Mouse (Mus musculus) midbrain, embryonic 14.5 days (tissue): ENCODE results near the gene Stard3. TPM values are rescaled to one million over a fixed set of nuclear protein-coding genes. Genes with fewer than 3 reads are reported as not detected.

Experiments used
- ATAC-seq: fragments of 200-750 bp; cut with Nextera tagmentation; 2 replicates; pipeline ENCODE4 v1.8.0; 2017; ENCODE audit warnings: moderate number of reproducible peaks, moderate library complexity; ENCODE audit not compliant: low FRiP score, low TSS enrichment
- DNase-seq: peaks from one replicate; pipeline ENCODE4 v3.0.0-alpha.2; 2015
- H3K27ac ChIP-seq: fragments of 300-500 bp; sonication (generic); replicated peaks from 2 replicates; pipeline ENCODE4 v1.5.1; 2014; ENCODE audit warnings: mild to moderate bottlenecking, low read depth, low read length, moderate library complexity
- H3K27me3 ChIP-seq: fragments of 300-500 bp; sonication (generic); 2 replicates; pipeline ENCODE4 v1.6.1; 2014; ENCODE audit warnings: low read length, control low read depth, mixed read lengths; ENCODE audit not compliant: control insufficient read depth, insufficient read depth
- H3K36me3 ChIP-seq: fragments of 300-500 bp; sonication (generic); 2 replicates; pipeline ENCODE4 v1.6.1; 2014; ENCODE audit warnings: low read length, control low read depth; ENCODE audit not compliant: control insufficient read depth, insufficient read depth
- H3K4me1 ChIP-seq: fragments of 300-500 bp; sonication (generic); 2 replicates; pipeline ENCODE4 v1.6.1; 2014; ENCODE audit warnings: mild to moderate bottlenecking, antibody characterized with exemption, low read length, control low read depth; ENCODE audit not compliant: control insufficient read depth, insufficient read depth
- H3K4me2 ChIP-seq: fragments of 300-500 bp; sonication (generic); 2 replicates; pipeline ENCODE4 v1.6.1; 2014; ENCODE audit warnings: mild to moderate bottlenecking, low read length, moderate library complexity
- H3K4me3 ChIP-seq: fragments of 300-500 bp; sonication (generic); replicated peaks from 2 replicates; pipeline ENCODE4 v1.5.1; 2014; ENCODE audit warnings: low read depth, low read length
- H3K9ac ChIP-seq: fragments of 300-500 bp; sonication (generic); replicated peaks from 2 replicates; pipeline ENCODE4 v1.6.1; 2014; ENCODE audit warnings: mild to moderate bottlenecking, low read length, moderate library complexity
- H3K9me3 ChIP-seq: fragments of 300-500 bp; sonication (generic); 2 replicates; pipeline ENCODE4 v1.6.1; 2016; ENCODE audit warnings: low read length, control low read depth, mixed read lengths; ENCODE audit not compliant: control insufficient read depth
- WGBS: fragments of 180-500 bp; shearing (Covaris S2); extraction: QIAGEN DNeasy Blood & Tissue Kit; methylation state at CpG from one replicate; pipeline ENCODE4 v1.1.7; 2014; 5-methylcytosine and 5-hydroxymethylcytosine counted together
- polyA plus RNA-seq: library from polyadenylated mRNA; unstranded; fragments of >200 nt; fragmentation: Nextera tagmentation; extraction: Ambion mirVana; gene quantifications from 2 replicates; pipeline ENCODE4 v1.2.1, GENCODE M21; 2014

Gene Stard3
- polyA plus RNA-seq, 1 experiment from 2014 or later: 36.0 TPM

DNA sequence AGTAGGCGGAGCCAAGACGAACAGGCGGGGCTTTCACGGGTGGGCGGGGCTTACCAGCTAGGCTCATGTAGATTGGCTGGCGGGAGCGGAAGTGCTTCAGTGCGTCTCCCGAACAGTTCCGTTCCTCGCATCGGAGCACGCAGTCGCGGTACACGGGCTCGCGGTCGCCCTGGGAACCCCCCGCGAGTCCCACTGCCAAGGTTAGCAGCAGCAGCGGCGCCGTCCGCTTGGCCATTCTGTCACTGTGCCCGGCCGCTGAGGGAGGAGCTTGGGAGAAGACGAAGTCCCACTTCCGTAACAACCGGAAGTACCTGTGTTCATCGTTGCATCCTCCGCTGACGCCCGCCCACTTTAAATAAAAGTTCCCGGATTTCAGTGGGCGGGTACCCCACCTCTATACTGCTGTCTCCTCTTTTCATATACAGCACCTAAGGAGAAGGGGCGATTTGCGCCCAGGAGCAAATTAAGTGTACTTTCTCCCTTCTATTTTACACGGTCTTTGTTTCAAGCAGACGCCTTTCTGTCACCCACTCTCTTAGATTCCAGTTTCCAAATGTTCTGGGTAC, 42.1 kb downstream of the Stard3 start, which contains the start of gene Pgap3:
TSS of gene Pgap3 (minus strand) at position 330 of the 566 bp plus-strand sequence.
- DNase-seq (peak; percentile 94), ATAC-seq (peak; percentile 91)
- under 1% methylated on average over 40 of the region's 40 CpGs for WGBS
- no peaks in the 10 kb centered on the region for H3K36me3 ChIP-seq
- H3K4me3 ChIP-seq: peak within 1 kb of the TSS; percentile 54
- H3K9ac ChIP-seq: peak within 1 kb of the TSS; percentile 58
- no peaks in the 10 kb centered on the region for H3K27me3 ChIP-seq
- no peaks in the 10 kb centered on the region for H3K9me3 ChIP-seq
- H3K4me1 ChIP-seq: peaks cover 13% of the 10 kb centered on the region
- H3K27ac ChIP-seq: peak within 1 kb of the TSS; percentile 94
- H3K4me2 ChIP-seq: peak within 1 kb of the TSS; percentile 58

DNA sequence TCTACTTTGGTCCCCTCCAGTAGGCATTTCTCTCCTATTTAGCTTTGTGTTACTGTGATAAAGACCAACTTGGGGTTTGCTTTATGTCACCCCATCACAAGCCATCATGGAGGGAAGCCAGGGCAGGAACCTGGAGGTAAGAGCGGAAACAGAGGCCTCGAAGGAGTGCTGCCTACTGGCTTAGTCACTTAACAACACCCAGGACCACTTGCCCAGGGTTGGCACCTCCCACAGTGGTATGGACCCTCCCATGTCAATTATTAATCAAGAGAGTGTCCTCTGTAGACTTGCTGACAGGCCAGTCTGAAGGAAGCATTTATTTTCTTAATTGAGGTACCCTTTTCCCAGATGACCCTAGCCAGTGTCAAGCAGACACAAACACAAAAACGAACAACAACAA, 42.6 kb downstream of the Stard3 start:
- H3K27ac ChIP-seq: peak overlapping the region; percentile 94
- peak overlapping the region; percentile 58 for H3K4me2 ChIP-seq
- no peak for DNase-seq
- no peak for ATAC-seq
- H3K9me3 ChIP-seq: no peaks in the 10 kb centered on the region
- peak overlapping the region; percentile 54 for H3K4me3 ChIP-seq
- 59% methylated on average over 3 of the region's 3 CpGs for WGBS
- H3K4me1 ChIP-seq: peaks cover 13% of the 10 kb centered on the region
- H3K9ac ChIP-seq: peak overlapping the region; percentile 58; the same call in 1 of the 2 replicates
- no peaks in the 10 kb centered on the region for H3K27me3 ChIP-seq
- H3K36me3 ChIP-seq: no peaks in the 10 kb centered on the region

DNA sequence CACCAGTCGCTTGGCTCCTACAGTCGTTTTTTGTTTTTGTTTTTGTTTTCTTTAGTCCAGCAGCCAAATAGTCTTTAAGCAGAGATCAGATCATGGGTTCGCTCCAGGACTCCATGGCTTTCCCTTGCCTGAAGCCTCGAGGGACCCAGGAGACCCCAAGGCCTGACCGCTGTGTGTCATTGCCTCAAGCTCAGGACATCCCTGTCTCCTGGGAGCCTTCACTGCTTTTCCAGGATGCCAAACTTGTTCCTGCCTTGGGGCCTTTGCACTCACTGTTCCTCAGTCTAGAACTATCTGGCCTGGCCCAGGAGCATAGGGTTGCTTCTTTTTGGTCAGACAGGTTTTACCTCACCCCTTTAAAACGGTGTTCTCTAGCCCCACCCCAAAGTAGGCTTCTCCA, 48.5 kb downstream of the Stard3 start:
- Histone ChIP-seq H3K9ac (no peak overlapping the region), H3K27ac (no peak overlapping the region), H3K36me3 (no peaks in the 10 kb centered on the region), H3K9me3 (no peaks in the 10 kb centered on the region), H3K4me3 (no peak overlapping the region), H3K27me3 (no peaks in the 10 kb centered on the region), H3K4me1 (no peaks in the 10 kb centered on the region; the same call in 1 of the 2 replicates), H3K4me2 (no peak overlapping the region)
- ATAC-seq (no peak), DNase-seq (no peak)
- 74% methylated on average over 6 of the region's 6 CpGs for WGBS

DNA sequence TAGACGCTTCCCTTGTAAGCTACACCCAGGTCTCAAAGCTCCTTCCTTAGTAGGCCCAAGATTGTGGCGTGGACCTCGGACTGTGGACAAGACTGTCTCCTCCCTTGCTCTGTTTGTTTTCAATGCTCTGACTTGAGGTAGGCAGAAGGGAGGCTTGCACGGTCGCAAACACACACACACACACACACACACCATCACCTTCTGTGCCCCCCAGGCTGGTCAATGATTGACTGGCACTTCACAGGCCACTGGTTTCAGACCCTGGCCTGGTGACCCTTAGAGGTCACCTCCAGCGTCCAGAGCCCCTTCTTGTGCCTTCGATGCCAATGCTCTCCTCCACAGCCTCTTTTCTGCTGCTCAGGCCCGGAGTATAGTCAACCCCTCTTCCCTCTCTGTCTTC, 50.7 kb downstream of the Stard3 start:
- Histone ChIP-seq H3K27ac (no peak overlapping the region), H3K9me3 (no peaks in the 10 kb centered on the region), H3K27me3 (peaks cover 11% of the 10 kb centered on the region), H3K9ac (no peak overlapping the region), H3K4me1 (peaks cover 10% of the 10 kb centered on the region), H3K4me3 (no peak overlapping the region), H3K36me3 (no peaks in the 10 kb centered on the region), H3K4me2 (peak overlapping the region; percentile 22)
- ATAC-seq (no peak), DNase-seq (no peak)
- 50% methylated on average over 8 of the region's 8 CpGs for WGBS

DNA sequence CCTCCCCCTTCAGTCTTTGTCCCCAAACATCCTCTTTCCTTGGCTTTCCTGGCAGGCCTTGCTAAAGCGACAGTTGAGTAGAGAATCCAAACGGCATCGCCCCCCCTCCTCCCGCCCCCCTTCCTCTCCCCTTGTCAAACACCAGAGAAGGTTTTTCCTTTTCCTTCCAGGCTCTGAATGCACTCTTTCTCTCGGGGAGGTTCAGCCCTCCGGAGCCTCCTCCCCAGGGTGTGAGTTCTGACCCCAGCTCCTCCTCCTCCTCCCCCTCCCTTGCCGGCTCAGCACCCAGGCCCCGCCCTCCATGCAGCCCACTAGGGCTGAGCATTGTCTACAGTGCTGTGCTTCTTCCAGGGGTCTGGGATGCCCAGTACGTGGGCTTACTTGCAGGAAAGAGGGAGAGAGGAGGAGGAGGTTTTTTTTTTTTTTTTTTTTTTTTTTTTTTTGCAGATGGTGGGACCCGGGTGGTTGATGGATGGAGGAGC, 51.2 kb downstream of the Stard3 start:
- ATAC-seq: 0 out of 2 replicates have a peak, but pooled peaks have one; percentile 27
- no peaks in the 10 kb centered on the region for H3K9me3 ChIP-seq
- H3K4me2 ChIP-seq: peak overlapping the region; percentile 22
- peak; percentile 55 for DNase-seq
- peaks cover 13% of the 10 kb centered on the region for H3K4me1 ChIP-seq
- H3K27me3 ChIP-seq: peaks cover 11% of the 10 kb centered on the region
- no peak overlapping the region for H3K9ac ChIP-seq
- no peak overlapping the region for H3K4me3 ChIP-seq
- no peak overlapping the region for H3K27ac ChIP-seq
- no peaks in the 10 kb centered on the region for H3K36me3 ChIP-seq
- WGBS: 4% methylated on average over 10 of the region's 10 CpGs

DNA sequence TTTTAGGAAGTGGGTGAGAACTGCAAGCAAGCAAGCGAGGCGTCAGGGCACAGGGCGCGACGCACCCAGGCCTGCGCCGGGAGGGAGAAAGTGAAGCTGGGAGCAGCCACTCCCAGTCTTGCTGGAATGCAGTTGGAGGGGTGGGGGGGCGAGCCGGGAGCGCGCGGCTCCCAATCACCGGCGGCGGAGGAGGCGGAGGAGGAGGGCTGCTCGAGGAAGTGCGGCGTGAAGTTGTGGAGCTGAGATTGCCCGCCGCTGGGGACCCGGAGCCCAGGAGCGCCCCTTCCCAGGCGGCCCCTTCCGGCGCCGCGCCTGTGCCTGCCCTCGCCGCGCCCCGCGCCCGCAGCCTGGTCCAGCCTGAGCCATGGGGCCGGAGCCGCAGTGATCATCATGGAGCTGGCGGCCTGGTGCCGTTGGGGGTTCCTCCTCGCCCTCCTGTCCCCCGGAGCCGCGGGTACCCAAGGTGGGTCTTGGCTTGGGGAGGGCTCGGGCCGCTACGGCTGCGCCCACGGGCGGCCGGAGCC, 54.2 kb downstream of the Stard3 start, which contains the start of gene Erbb2:
TSS of gene Erbb2 (plus strand) at position 198 of the 524 bp plus-strand sequence.
- peak; percentile 76 for DNase-seq
- Histone ChIP-seq H3K27me3 (peaks cover 11% of the 10 kb centered on the region), H3K9me3 (no peaks in the 10 kb centered on the region), H3K9ac (peak within 1 kb of the TSS; percentile 57), H3K4me1 (peaks cover 13% of the 10 kb centered on the region), H3K4me2 (peak within 1 kb of the TSS; percentile 94), H3K4me3 (peak within 1 kb of the TSS; percentile 55), H3K36me3 (no peaks in the 10 kb centered on the region), H3K27ac (peak within 1 kb of the TSS; percentile 64)
- 0% methylated on average over 43 of the region's 49 CpGs for WGBS
- ATAC-seq: peak; percentile 46

DNA sequence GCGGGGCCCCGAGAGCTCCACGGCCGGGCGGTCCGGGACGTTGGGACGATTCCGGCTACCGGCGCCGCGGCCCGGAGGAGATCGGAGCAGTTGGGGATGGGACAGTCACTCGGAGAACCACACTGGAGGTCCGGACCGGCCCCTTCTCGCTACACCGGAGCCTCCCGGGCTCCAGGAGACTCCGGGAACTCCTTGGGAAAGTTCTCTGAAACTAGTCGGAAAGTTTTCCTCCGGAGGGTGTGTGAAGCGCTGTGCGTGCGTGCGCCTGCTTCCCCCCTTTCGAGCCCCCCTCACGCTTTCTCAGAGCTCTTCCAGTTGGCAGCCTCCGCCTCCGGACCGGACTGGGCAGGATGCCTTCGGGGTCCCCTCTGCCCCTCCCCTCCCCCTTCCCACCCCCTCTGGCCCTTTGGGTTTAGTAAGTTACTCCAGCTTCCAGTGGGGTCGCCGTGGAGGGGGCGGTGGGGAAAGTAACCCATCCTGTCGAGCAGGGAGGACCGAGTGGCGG, 54.7 kb downstream of the Stard3 start:
- peaks cover 11% of the 10 kb centered on the region for H3K27me3 ChIP-seq
- peak overlapping the region; percentile 57 for H3K9ac ChIP-seq
- peak overlapping the region; percentile 94 for H3K4me2 ChIP-seq
- no peak for ATAC-seq
- H3K9me3 ChIP-seq: no peaks in the 10 kb centered on the region
- H3K4me1 ChIP-seq: peaks cover 13% of the 10 kb centered on the region
- under 1% methylated on average over 40 of the region's 40 CpGs for WGBS
- H3K4me3 ChIP-seq: peak overlapping the region; percentile 55
- no peaks in the 10 kb centered on the region for H3K36me3 ChIP-seq
- peak overlapping the region; percentile 64 for H3K27ac ChIP-seq
- DNase-seq: peak; percentile 56

DNA sequence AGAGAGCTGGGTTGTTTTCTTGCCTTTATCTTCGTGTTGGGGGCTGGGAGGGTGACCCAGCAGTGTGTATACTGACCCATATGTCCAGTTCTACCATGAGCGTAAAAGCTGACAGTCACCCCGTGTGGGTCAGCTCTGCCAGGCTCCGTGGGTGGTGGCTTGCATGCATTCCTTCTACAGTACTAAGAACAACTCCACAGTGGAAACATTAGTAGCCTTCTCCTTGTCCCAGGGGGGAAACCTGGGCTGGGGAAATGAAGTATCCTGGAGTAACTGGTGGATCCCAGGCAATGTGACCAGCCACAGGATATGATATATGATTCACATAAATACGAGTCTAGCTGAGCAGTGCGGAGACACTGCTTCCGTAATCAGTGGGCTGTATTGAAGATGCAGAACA, 55.6 kb downstream of the Stard3 start:
- no peak overlapping the region for H3K27ac ChIP-seq
- H3K4me3 ChIP-seq: 0 out of 2 replicates have a peak overlapping the region, but pooled peaks have one; percentile 55
- ATAC-seq (no peak), DNase-seq (no peak)
- no peaks in the 10 kb centered on the region for H3K9me3 ChIP-seq
- peak overlapping the region; percentile 94 for H3K4me2 ChIP-seq
- H3K27me3 ChIP-seq: peaks cover 11% of the 10 kb centered on the region
- 33% methylated on average over 7 of the region's 7 CpGs for WGBS
- no peaks in the 10 kb centered on the region for H3K36me3 ChIP-seq
- H3K4me1 ChIP-seq: peaks cover 13% of the 10 kb centered on the region
- no peak overlapping the region for H3K9ac ChIP-seq
